Mouse (Mus musculus) lung, postnatal 0 days (tissue): ENCODE measurements around the gene Dph7. TPM values are rescaled to one million over a fixed set of nuclear protein-coding genes. Genes with fewer than 3 reads are reported as not detected.

Experiments
- ATAC-seq: fragments of 200-750 bp; cut with Nextera tagmentation; 2 replicates; pipeline ENCODE4 v1.8.0; 2017; ENCODE audit warnings: moderate library complexity
- DNase-seq: peaks from one replicate; pipeline ENCODE4 v3.0.0-alpha.2; 2016; ENCODE audit warnings: low spot score
- H3K27ac ChIP-seq: fragments of 300-500 bp; sonication (generic); 2 replicates; pipeline ENCODE4 v1.5.1; 2014; ENCODE audit warnings: antibody characterized with exemption, mild to moderate bottlenecking, low read length, mixed read lengths
- H3K27me3 ChIP-seq: fragments of 300-500 bp; sonication (generic); replicated peaks from 2 replicates; pipeline ENCODE4 v1.6.1; 2014; ENCODE audit warnings: low read length, mixed read lengths; ENCODE audit not compliant: insufficient read depth
- H3K36me3 ChIP-seq: fragments of 300-500 bp; sonication (generic); 2 replicates; pipeline ENCODE4 v1.6.1; 2014; ENCODE audit warnings: low read length, mixed read lengths; ENCODE audit not compliant: insufficient read depth
- H3K4me1 ChIP-seq: fragments of 300-500 bp; sonication (generic); 2 replicates; pipeline ENCODE4 v1.6.1; 2014; ENCODE audit warnings: antibody characterized with exemption, low read depth, low read length, mixed read lengths; ENCODE audit not compliant: insufficient read depth
- H3K4me2 ChIP-seq: fragments of 300-500 bp; sonication (generic); replicated peaks from 2 replicates; pipeline ENCODE4 v1.6.1; 2014; ENCODE audit warnings: low read depth, mild to moderate bottlenecking, low read length, moderate library complexity, mixed read lengths
- H3K4me3 ChIP-seq: fragments of 300-500 bp; sonication (generic); 2 replicates; pipeline ENCODE4 v1.5.1; 2014; ENCODE audit warnings: low read depth, low read length
- H3K9ac ChIP-seq: fragments of 300-500 bp; sonication (generic); replicated peaks from 2 replicates; pipeline ENCODE4 v1.6.1; 2014; ENCODE audit warnings: low read depth, mild to moderate bottlenecking
- H3K9me3 ChIP-seq: fragments of 300-500 bp; sonication (generic); 2 replicates; pipeline ENCODE4 v1.6.1; 2016; ENCODE audit warnings: low read length, mixed read lengths
- CTCF ChIP-seq: IDR thresholded peaks from 2 replicates; pipeline ENCODE4 v1.5.1; 2016; ENCODE audit warnings: antibody characterized with exemption, mild to moderate bottlenecking
- EP300 ChIP-seq: IDR thresholded peaks from 2 replicates; pipeline ENCODE4 v1.6.1; 2016; ENCODE audit warnings: antibody characterized with exemption, mild to moderate bottlenecking, control low read depth
- WGBS: fragments of 180-500 bp; shearing (Covaris S2); extraction: QIAGEN DNeasy Blood & Tissue Kit; methylation state at CpG from one replicate; pipeline ENCODE4 v1.1.7; 2014; 5-methylcytosine and 5-hydroxymethylcytosine counted together
- polyA plus RNA-seq: library from polyadenylated mRNA; unstranded; fragments of >200 nt; fragmentation: Nextera tagmentation; extraction: Ambion mirVana; gene quantifications from 2 replicates; pipeline ENCODE4 v1.2.1, GENCODE M21; 2015

Dph7 gene
- polyA plus RNA-seq: 12.3 and 13.3 TPM in 2 replicates

GRCm38 (mm10) chr2:24962304-24963000 is at the start of gene Dph7:
Gene Dph7 (plus strand): TSS chr2:24962400.
- Histone ChIP-seq H3K9ac (peak within 1 kb of the TSS; percentile 62), H3K9me3 (no peaks in the 10 kb centered on the region), H3K36me3 (peaks cover 7% of the 10 kb centered on the region; the same call in 1 of the 2 replicates), H3K27ac (no peak within 1 kb of the TSS), H3K4me2 (peak within 1 kb of the TSS; percentile 82), H3K4me3 (peak within 1 kb of the TSS; percentile 66), H3K4me1 (no peaks in the 10 kb centered on the region), H3K27me3 (no peaks in the 10 kb centered on the region)
- ATAC-seq: peak; percentile 92
- TF ChIP-seq EP300 (no peak), CTCF (peak; percentile 95)
- DNase-seq: peak; percentile 93
- 1% methylated on average over 28 of the region's 28 CpGs for WGBS

DNA sequence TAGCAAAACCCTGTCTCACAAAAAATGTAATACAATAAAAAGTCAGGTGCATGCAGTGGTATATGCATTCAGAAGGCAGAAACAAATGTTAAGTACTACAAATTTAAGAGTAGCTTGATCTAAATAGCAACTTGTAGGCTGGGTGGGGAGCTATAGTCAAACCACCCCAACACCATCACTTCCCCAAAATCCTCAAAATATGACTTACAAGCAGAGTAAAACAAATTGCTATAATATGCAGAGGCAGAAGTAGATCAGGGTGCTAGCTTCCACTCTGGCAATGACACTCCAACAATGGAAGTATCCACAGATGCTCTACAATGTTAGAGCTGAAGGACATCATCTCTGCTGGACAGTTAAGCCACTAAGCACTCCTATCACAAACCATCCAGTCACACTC is 49.6 kb upstream of the Dph7 start:
- no peak overlapping the region for H3K4me3 ChIP-seq
- no peaks in the 10 kb centered on the region for H3K36me3 ChIP-seq
- no peak overlapping the region for H3K9ac ChIP-seq
- no peak overlapping the region for H3K27ac ChIP-seq
- DNase-seq: no peak
- no peak overlapping the region for H3K4me2 ChIP-seq
- TF ChIP-seq EP300: no peak
- no peak for TF ChIP-seq CTCF
- no peaks in the 10 kb centered on the region for H3K27me3 ChIP-seq
- H3K4me1 ChIP-seq: peaks cover under 1% of the 10 kb centered on the region; the same call in 1 of the 2 replicates
- H3K9me3 ChIP-seq: no peaks in the 10 kb centered on the region
- no peak for ATAC-seq

GRCm38 (mm10) chr2:24914762-24915161 is 47.4 kb upstream of the Dph7 start:
- Histone ChIP-seq H3K4me1 (peaks cover 8% of the 10 kb centered on the region; the same call in 1 of the 2 replicates), H3K36me3 (no peaks in the 10 kb centered on the region), H3K9ac (no peak overlapping the region), H3K9me3 (no peaks in the 10 kb centered on the region), H3K27ac (no peak overlapping the region), H3K4me3 (no peak overlapping the region), H3K27me3 (no peaks in the 10 kb centered on the region), H3K4me2 (no peak overlapping the region)
- WGBS: 74% methylated on average over 3 of the region's 3 CpGs
- no peak for TF ChIP-seq EP300
- no peak for TF ChIP-seq CTCF
- ATAC-seq (no peak), DNase-seq (no peak)

DNA sequence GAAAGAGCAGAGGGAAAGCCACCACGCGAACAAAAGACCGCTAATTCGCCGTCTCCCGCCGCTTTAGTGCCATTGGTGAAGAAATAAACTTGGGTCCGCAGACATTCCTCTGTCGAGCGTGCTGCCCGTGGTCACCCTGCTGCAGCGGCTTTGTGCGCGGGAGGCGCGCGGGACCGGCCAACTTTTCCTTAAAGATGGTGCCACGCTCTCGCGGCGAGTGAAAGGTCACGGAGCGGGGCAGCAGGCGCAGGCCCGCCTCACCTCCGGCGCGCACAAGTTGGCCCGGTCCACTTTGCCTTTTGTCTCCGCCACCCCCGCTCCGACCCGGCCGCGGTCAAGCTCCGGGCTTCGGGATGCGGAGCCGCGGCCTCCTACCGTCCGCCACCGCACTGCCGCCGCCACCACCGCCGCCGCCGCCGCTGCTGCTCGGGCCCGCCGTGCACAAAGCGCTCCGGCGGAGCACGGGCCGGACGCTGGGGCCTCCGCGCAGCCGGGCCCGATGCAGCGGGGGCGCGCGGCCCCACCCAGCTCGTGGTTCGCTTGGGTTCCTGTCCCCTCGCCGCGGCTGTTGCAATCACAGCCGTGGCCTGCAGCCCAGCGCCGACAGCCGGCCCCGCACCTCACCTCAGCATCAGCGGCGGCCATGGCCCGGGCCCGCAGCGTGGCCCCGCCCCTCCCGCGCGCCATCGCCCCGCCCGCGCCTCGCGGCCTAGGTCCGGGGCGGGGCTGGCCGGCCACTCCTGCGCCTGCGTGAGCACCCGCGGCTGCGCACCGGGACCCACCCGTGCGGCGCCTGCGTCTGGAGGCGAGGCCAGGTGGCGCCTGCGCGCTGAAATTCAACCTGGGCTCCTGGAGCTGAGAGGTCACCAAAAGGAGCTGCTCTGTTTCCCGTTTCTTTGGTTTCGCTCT is 43.0 kb upstream of the Dph7 start, which contains the start of gene Ehmt1:
TSS of gene Ehmt1 (minus strand) at position 685 of the 909 bp plus-strand sequence.
- Histone ChIP-seq H3K36me3 (no peaks in the 10 kb centered on the region), H3K4me3 (peak within 1 kb of the TSS; percentile 99), H3K27me3 (no peaks in the 10 kb centered on the region), H3K4me1 (peaks cover 8% of the 10 kb centered on the region; the same call in 1 of the 2 replicates), H3K4me2 (peak within 1 kb of the TSS; percentile 74), H3K9ac (peak within 1 kb of the TSS; percentile 86), H3K27ac (peak within 1 kb of the TSS; percentile 93), H3K9me3 (no peaks in the 10 kb centered on the region)
- peak; percentile 99 for ATAC-seq
- DNase-seq: peak; percentile 97
- TF ChIP-seq CTCF (peak; percentile 29; the same call in 1 of the 2 replicates), EP300 (no peak)
- WGBS: under 1% methylated on average over 84 of the region's 112 CpGs

GRCm38 (mm10) chr2:24919839-24920175 is 42.4 kb upstream of the Dph7 start:
- 7% methylated on average over 8 of the region's 8 CpGs for WGBS
- no peak for DNase-seq
- Histone ChIP-seq H3K9me3 (no peaks in the 10 kb centered on the region), H3K4me3 (peak overlapping the region; percentile 99), H3K36me3 (no peaks in the 10 kb centered on the region), H3K4me1 (peaks cover 8% of the 10 kb centered on the region; the same call in 1 of the 2 replicates), H3K9ac (peak overlapping the region; percentile 86), H3K27ac (peak overlapping the region; percentile 93), H3K27me3 (no peaks in the 10 kb centered on the region), H3K4me2 (peak overlapping the region; percentile 74)
- peak; percentile 30 for ATAC-seq
- TF ChIP-seq EP300: no peak
- no peak for TF ChIP-seq CTCF

DNA sequence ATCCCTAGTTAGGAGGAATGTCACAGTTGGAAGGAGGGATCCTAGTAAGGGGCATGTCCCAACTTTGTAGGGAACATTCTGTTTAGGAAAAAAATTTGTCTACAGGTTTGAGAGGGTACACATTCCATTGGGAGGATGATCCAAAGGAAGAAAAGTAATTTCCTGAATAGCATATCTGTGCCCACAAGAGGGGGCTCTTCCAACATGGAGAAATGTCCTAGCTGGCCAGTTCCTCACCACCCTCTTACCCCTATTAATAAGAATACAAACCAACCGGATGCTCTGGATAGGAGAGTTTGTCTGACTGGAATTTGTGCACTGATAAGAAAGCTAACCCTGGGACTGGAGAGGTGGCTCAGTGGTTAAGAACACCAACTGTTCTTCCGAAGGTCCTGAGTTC is 38.6 kb upstream of the Dph7 start:
- Histone ChIP-seq H3K9ac (no peak overlapping the region), H3K4me2 (no peak overlapping the region), H3K4me3 (no peak overlapping the region), H3K27me3 (no peaks in the 10 kb centered on the region), H3K27ac (no peak overlapping the region), H3K36me3 (no peaks in the 10 kb centered on the region), H3K4me1 (peaks cover 12% of the 10 kb centered on the region; the same call in 1 of the 2 replicates), H3K9me3 (no peaks in the 10 kb centered on the region)
- ATAC-seq (no peak), DNase-seq (peak; percentile 79)
- TF ChIP-seq EP300 (no peak), CTCF (peak; percentile 72)
- 40% methylated on average over 2 of the region's 2 CpGs for WGBS
